Mouse (Mus musculus): ENCODE results near the gene Nova1.

Gene Nova1

DNA sequence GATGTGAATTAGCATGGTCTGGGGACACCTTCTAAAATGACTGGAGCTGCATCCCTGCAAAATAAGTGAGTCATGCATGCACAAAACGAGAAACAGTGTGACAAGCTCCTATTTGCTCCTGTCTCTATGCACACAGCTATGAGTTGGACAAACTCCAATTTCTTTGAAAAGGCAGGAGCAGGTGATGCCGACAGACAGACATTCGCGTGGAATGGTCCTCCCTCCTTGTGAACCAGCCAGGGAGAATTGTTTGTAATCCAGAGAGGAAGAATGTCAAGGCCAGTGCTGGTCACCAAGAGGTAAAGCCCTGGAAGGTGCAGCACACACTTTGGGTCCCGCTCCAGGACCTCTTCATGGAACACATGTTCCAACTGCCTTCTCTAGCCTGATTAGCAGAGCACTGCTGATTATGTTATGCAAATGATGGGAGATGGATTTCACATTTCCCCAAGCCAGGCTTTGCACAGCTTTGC, 172.6 kb downstream of the Nova1 start:
- no peak for DNase-seq

DNA sequence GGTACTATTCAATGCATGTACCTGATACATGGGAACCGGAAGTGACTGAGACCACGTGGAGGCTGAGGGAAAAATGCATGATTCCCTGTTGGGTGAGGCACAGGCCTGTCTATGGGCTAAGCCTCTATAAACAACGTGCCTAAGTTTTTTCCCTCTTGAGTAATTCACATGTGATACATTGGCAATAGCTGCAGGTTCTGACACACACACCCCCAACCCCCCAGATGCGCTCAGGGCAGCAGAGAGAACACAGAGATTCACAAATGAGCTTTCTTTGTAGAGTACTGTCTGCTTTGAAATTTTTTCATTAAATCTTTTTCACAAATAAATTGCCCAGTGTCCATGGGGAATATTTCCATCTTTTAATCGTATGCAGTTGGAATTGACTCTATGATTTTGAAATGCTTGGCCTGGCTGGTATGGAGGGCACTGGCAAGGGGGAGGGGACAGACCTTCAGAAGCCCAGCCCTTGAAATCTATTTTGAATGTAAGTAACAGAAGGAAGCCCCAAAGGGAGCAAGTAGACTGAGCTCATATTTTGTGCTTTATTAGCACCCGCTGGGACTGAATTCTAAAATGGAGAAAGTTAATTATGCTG, 173.3 kb downstream of the Nova1 start:
- DNase-seq: no peak
